ENCODE assay signal across 18 mouse cellular contexts in the genomic region with DNA sequence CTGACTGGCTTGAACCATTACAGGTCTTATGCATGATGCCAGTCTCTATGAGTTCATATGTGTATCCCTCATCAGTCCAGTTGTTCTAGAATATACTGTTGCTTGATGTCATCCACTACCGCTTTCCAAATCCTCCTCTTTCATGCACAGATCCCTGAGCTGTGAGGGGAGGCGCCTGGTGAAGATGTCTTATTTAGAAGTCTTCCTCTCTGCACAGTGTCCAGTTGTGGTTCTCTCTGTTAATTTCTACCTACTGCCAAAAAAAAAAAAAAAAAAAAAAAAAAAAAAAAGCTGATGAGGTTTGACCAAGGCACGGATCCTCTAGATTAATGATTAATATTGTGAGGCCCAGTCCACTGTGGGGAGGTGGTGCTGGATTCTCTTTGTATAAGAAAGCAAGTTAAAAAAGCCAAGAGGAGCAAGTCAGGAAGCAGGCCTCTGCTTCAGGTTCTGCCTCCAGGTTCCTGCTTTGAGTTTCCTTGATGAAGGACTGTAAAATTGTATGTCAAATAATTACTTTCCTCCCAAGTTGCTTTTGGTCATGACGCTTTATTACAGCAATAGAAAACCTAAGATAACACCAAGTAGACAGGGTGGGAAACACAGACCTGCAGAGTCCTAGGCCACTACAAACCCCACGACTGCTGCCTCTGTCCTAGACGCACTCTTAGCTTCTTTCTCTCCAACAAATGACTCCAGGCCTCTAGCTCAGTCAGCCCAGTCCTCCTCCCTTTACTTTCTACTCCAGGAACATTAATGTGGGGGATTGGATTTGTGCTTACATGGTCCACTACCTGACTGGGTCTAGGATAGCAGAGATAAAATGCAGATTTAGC. TPM values are rescaled to one million over a fixed set of nuclear protein-coding genes. Genes with fewer than 3 reads are reported as not detected.
A peak's percentile ranks its signal among the peaks of the same experiment; 100 is the strongest.
DNase-seq lines count a peak whose midpoint lies in the region; ATAC-seq lines count a peak whose summit lies in the region.
"Had no signal": no experiment of that assay in that cellular context is flagged by ENCODE, and none has a peak within 500 bp of the region (broad histone marks: within the 10 kb centered on the region; RNA-seq: fewer than 3 reads in every experiment).

No protein-coding gene starts in this region.

- DNase-seq in liver, embryonic 11.5 days (ENCODE audit: low spot score) = no peak
- peak; percentile 58 to 83 for DNase-seq in kidney, adult 8-10 months
- peak; percentile 46 to 70 for DNase-seq in kidney, postnatal 25 days
- DNase-seq in urinary bladder, postnatal 25 days (ENCODE audit: low spot score) = no peak
- no peak for DNase-seq in cerebellum, adult 8-10 months
- DNase-seq in adrenal gland, postnatal 25 days = no peak
- DNase-seq: adrenal gland, postnatal 10 days; cerebellum, adult 11-12 months; heart, adult 2 months; lung, postnatal 36 days; thymus, postnatal 36 days had no signal

- no peaks in the 10 kb centered on the region for H3K27me3 ChIP-seq in liver, embryonic 11.5 days (replicated peaks; ENCODE audit: control insufficient read depth, insufficient read depth, low read length)
- no peaks in the 10 kb centered on the region for H3K27me3 ChIP-seq in liver, embryonic 12.5 days (replicated peaks)
- H3K27me3 ChIP-seq in stomach, embryonic 16.5 days (ENCODE audit: control insufficient read depth, insufficient read depth, low read length) = no peaks in the 10 kb centered on the region
- H3K27me3 ChIP-seq: embryonic facial prominence, embryonic 12.5 days; heart, embryonic 15.5 days; limb, embryonic 13.5 days; neural tube, embryonic 12.5 days had no signal

- WGBS in liver, embryonic 11.5 days = 80% methylated on average over 6 of the region's 6 CpGs
- WGBS in liver, embryonic 12.5 days (ENCODE audit: insufficient replicate concordance) = 68% methylated on average over 6 of the region's 6 CpGs
- WGBS in stomach, embryonic 16.5 days = 72% methylated on average over 6 of the region's 6 CpGs

- no peak overlapping the region for H3K4me2 ChIP-seq in liver, embryonic 11.5 days
- no peak overlapping the region for H3K4me2 ChIP-seq in liver, embryonic 12.5 days
- no peak overlapping the region for H3K4me2 ChIP-seq in stomach, embryonic 16.5 days (ENCODE audit: low read depth, low read length)
- H3K4me2 ChIP-seq: embryonic facial prominence, embryonic 12.5 days; heart, embryonic 15.5 days; limb, embryonic 13.5 days; neural tube, embryonic 12.5 days had no signal

- no peak overlapping the region for H3K4me3 ChIP-seq in liver, embryonic 11.5 days (ENCODE audit: low read depth, low read length)
- no peak overlapping the region for H3K4me3 ChIP-seq in liver, embryonic 12.5 days
- no peak overlapping the region for H3K4me3 ChIP-seq in stomach, embryonic 16.5 days (replicated peaks; ENCODE audit: low read length)
- H3K4me3 ChIP-seq: embryonic facial prominence, embryonic 12.5 days; heart, adult 2 months; heart, embryonic 15.5 days; hindbrain, embryonic 10.5 days; limb, embryonic 13.5 days; neural tube, embryonic 12.5 days had no signal

- no peaks in the 10 kb centered on the region for H3K4me1 ChIP-seq in liver, embryonic 11.5 days (replicated peaks; ENCODE audit: control insufficient read depth, insufficient read depth, low read length)
- no peaks in the 10 kb centered on the region for H3K4me1 ChIP-seq in liver, embryonic 12.5 days
- H3K4me1 ChIP-seq in stomach, embryonic 16.5 days (ENCODE audit: control insufficient read depth, insufficient read depth, low read length) = peaks cover 2% of the 10 kb centered on the region; the same call in 1 of the 2 replicates
- H3K4me1 ChIP-seq: embryonic facial prominence, embryonic 12.5 days; limb, embryonic 13.5 days had no signal

- H3K36me3 ChIP-seq in liver, embryonic 11.5 days (ENCODE audit: control insufficient read depth, insufficient read depth, low read length) = no peaks in the 10 kb centered on the region; the same call in 1 of the 2 replicates
- H3K36me3 ChIP-seq in liver, embryonic 12.5 days = peaks cover 18% of the 10 kb centered on the region
- H3K36me3 ChIP-seq in stomach, embryonic 16.5 days (ENCODE audit: control insufficient read depth, insufficient read depth, low read length) = peaks cover 2% of the 10 kb centered on the region; the same call in 1 of the 2 replicates
- H3K36me3 ChIP-seq: embryonic facial prominence, embryonic 12.5 days; limb, embryonic 13.5 days had no signal

- ATAC-seq in liver, embryonic 11.5 days (replicated peaks; ENCODE audit: low FRiP score) = 0 out of 2 replicates have a peak, but pooled peaks have one; percentile 36
- ATAC-seq in liver, embryonic 12.5 days = no peak
- ATAC-seq in stomach, embryonic 16.5 days (ENCODE audit: insufficient read depth, low FRiP score) = no peak

- no peak overlapping the region; the same call in 1 of the 2 replicates for H3K9ac ChIP-seq in liver, embryonic 11.5 days (ENCODE audit: low read depth, low read length)
- no peak overlapping the region for H3K9ac ChIP-seq in liver, embryonic 12.5 days
- no peak overlapping the region for H3K9ac ChIP-seq in stomach, embryonic 16.5 days (ENCODE audit: low read length)
- H3K9ac ChIP-seq: embryonic facial prominence, embryonic 12.5 days; heart, embryonic 15.5 days; limb, embryonic 13.5 days; neural tube, embryonic 12.5 days had no signal

- H3K27ac ChIP-seq in liver, embryonic 11.5 days (ENCODE audit: low read depth, low read length) = 0 out of 2 replicates have a peak overlapping the region, but pooled peaks have one; percentile 34
- H3K27ac ChIP-seq in liver, embryonic 12.5 days = no peak overlapping the region
- peak overlapping the region; percentile 39; the same call in 1 of the 2 replicates for H3K27ac ChIP-seq in stomach, embryonic 16.5 days (ENCODE audit: low read length)
- H3K27ac ChIP-seq: embryonic facial prominence, embryonic 12.5 days; heart, adult 2 months; heart, embryonic 15.5 days; hindbrain, embryonic 10.5 days; limb, embryonic 13.5 days; neural tube, embryonic 12.5 days had no signal

- H3K9me3 ChIP-seq in liver, embryonic 11.5 days (ENCODE audit: control insufficient read depth, low read length) = no peaks in the 10 kb centered on the region
- no peaks in the 10 kb centered on the region for H3K9me3 ChIP-seq in liver, embryonic 12.5 days (replicated peaks)
- no peaks in the 10 kb centered on the region for H3K9me3 ChIP-seq in stomach, embryonic 16.5 days (replicated peaks; ENCODE audit: control insufficient read depth, low read length)
- H3K9me3 ChIP-seq: embryonic facial prominence, embryonic 12.5 days; heart, embryonic 15.5 days; hindbrain, embryonic 10.5 days; limb, embryonic 13.5 days; neural tube, embryonic 12.5 days had no signal

RNA-seq across cellular contexts. Expression of a gene that starts 11.4 kb away (rescaled TPM):
- 26.2 and 29.0 TPM in 2 replicates for polyA plus RNA-seq in liver, embryonic 11.5 days (2014; fragmentation: Nextera tagmentation; extraction: Ambion mirVana)
- 16.8 and 17.2 TPM in 2 replicates for polyA plus RNA-seq in liver, embryonic 12.5 days (2016; fragmentation: Nextera tagmentation; extraction: Ambion mirVana)
- polyA plus RNA-seq in stomach, embryonic 16.5 days (2015; fragmentation: Nextera tagmentation; extraction: Ambion mirVana) = 38.6 and 46.1 TPM in 2 replicates
- 12.9 and 14.7 TPM in 2 replicates for total RNA-seq in adrenal gland, postnatal 25 days (2021)

Comparison
In these comparisons a context has a peak if more than half of its experiments do, and no peak if none do; other contexts are left out.
1. DNase-seq: peak in kidney, adult 8-10 months (2 of 2) and kidney, postnatal 25 days (2 of 2); none in liver, embryonic 11.5 days (single experiment), urinary bladder, postnatal 25 days (single experiment), cerebellum, adult 8-10 months (single experiment) and adrenal gland, postnatal 25 days (single experiment).